Mouse (Mus musculus): ENCODE measurements around the gene Letm1.

GRCm38 (mm10) chr5:33701832-33702231 lies 80.8 kb downstream of the Letm1 start:
- TF ChIP-seq CTCF (conservative IDR thresholded peaks at IDR 0.05; ENCODE audit: low read length) (no peak), POU5F1 (IDR thresholded peaks at IDR 0.05; ENCODE audit: borderline replicate concordance, low read length) (no peak), NANOG (IDR thresholded peaks at IDR 0.05; ENCODE audit: borderline replicate concordance, low read length) (no peak)

All from E14TG2a.4 (cell line).